Mouse (Mus musculus) embryonic stem cell, embryonic (primary cell): ENCODE results near the gene Srr.

Experiments
- CTCF ChIA-PET, 4 experiments: fragments of 300-600 bp in 2 of 4; fragments of 350-600 bp in 2 of 4; sonication (Branson Sonifier 250); formaldehyde crosslinking; loops; one replicate each; lab custom pipeline; 2022; ENCODE audit warnings: inconsistent platforms in 2 of 4; lab: Charles Lee
- POLR2A ChIA-PET, 4 experiments: fragments of 300-600 bp in 2 of 4; fragments of 350-600 bp in 2 of 4; sonication (Branson Sonifier 250); formaldehyde crosslinking; loops; one replicate each; lab custom pipeline; 2022; ENCODE audit warnings: antibody characterized with exemption in 4 of 4, inconsistent platforms in 1 of 4; lab: Charles Lee

Srr gene

GRCm38 (mm10) chr11:74925577-74926387 lies at the start of gene Srr, which contains the start of gene Smg6:
Gene Srr, minus strand, starts transcription at chr11:74925948.
Gene Smg6, plus strand, starts transcription at chr11:74925823.
- POLR2A ChIA-PET, result interaction anchor here in 3 of 4 experiments (0.6 to 23.0 kb wide), 56 partner anchors 10 to 1541 kb away, joined by 3 to 481 read pairs (median 4); partner anchors contain the start of genes Mettl16 (in 2 of the 3), Mnt (in 2 of the 3), Sgsm2 (in 2 of the 3) and Tsr1 (in 2 of the 3)
- CTCF ChIA-PET, result interaction anchor here in 3 of 4 experiments (0.6 to 1.9 kb wide), 5 partner anchors 12 to 1774 kb away, joined by 3 to 10 read pairs (median 3); no protein-coding TSS in a partner anchor

DNA sequence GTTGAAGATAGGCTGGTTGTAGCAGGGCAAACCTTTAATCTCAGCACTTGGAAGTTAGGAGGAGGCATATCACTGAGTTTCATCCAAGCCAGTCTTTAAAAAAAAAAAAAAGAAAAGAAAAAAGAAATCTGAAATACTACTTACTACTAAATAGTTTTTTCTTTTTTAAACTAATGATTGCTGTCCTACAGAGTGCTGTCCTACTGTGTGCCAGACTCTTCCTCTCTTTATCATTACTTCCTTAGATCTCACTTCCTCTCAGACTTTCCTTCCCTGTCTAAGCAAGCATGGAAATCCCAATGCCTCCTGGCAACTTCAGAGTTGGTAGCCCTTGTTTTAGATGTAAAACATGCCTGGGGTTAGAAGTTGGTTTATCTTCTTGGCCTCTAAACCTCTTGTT lies 48.9 kb upstream of the Srr start:
- CTCF ChIA-PET, result interaction anchor here in 2 of 4 experiments (0.5 to 0.6 kb wide), 2 partner anchors 9 to 197 kb away, joined by 3 to 4 read pairs; no protein-coding TSS in a partner anchor
- POLR2A ChIA-PET, result no interaction called here

- ChIA-PET POLR2A (no interaction called here), CTCF (interaction anchor here in 1 of 4 experiments (0.6 kb wide), 1 partner anchor 198 kb away, joined by 4 read pairs; no protein-coding TSS in a partner anchor)
These were observed 47.8 kb upstream of the Srr start for GRCm38 (mm10) chr11:74973290-74974157.

- CTCF ChIA-PET, result interaction anchor here in 1 of 4 experiments (0.6 kb wide), 1 partner anchor 39 kb away, joined by 3 read pairs; no protein-coding TSS in a partner anchor
These were observed 39.8 kb upstream of the Srr start for GRCm38 (mm10) chr11:74965516-74965915.

GRCm38 (mm10) chr11:74962846-74963407 lies 37.2 kb upstream of the Srr start:
- CTCF ChIA-PET, result no interaction called here

More at GRCm38 (mm10) chr11:74965516-74965915, 39.8 kb upstream of the Srr start:
- POLR2A ChIA-PET, result interaction anchor here in 1 of 4 experiments (1.2 to 1.4 kb wide), 2 partner anchors 10 to 18 kb away, joined by 3 to 5 read pairs; no protein-coding TSS in a partner anchor

DNA sequence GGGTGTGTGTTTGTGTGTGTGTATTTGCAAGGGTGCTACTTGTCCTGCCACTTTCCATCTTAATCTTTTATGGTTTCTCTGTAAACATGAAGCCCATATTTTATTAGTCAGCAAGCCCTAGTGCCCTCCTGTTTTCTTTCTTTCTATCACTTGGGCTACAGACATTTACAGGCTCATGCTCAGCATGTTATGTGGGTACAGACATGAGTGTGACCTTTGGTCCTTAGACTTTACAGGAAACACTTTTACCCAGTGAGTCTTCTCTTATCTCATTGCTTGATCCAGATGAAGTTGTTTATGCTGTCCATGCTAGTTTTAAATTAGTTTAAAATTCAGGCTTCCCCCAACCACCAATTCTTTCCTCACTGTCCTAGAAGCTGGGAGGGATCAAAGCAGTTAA lies 36.2 kb upstream of the Srr start:
- ChIA-PET POLR2A (no interaction called here), CTCF (interaction anchor here in 1 of 4 experiments (0.5 kb wide), 1 partner anchor 14 kb away, joined by 6 read pairs; no protein-coding TSS in a partner anchor)

More at GRCm38 (mm10) chr11:74962846-74963407, 37.2 kb upstream of the Srr start:
- POLR2A ChIA-PET, result interaction anchor here in 2 of 4 experiments (0.6 to 1.3 kb wide), 2 partner anchors 207 to 449 kb away, joined by 3 to 4 read pairs; partner anchors contain the start of gene Hic1 (in 1 of the 2)

DNA sequence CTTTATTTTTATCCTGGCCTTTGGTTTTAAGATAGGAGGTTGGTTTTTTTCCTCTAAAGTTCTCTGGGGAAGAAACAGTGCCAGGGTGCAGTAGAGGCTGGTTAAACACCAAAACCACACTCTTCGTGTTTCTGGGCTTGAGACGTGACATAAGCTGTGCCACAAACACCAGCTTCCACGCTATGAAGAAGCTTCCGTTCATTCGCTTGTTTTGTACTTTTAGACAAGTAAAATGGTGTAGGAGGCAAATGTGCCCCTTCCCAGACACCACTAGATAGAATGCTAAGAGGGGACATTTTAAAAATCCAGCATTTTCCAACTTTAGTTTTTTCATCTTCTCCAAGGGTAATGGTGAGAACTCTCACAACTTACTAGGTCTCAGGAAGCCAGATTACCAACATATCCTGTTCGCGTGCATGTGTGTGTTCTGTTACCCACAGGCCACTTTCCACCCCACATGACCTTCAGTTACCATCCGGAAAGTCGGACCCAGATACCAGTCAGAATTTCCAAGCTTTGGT lies 34.3 kb upstream of the Srr start:
- CTCF ChIA-PET, result interaction anchor here in 1 of 4 experiments (0.6 kb wide), 1 partner anchor 304 kb away, joined by 3 read pairs; no protein-coding TSS in a partner anchor
- POLR2A ChIA-PET, result no interaction called here

- POLR2A ChIA-PET, result no interaction called here
- CTCF ChIA-PET, result no interaction called here
These were observed 33.8 kb upstream of the Srr start for GRCm38 (mm10) chr11:74959501-74959900.

DNA sequence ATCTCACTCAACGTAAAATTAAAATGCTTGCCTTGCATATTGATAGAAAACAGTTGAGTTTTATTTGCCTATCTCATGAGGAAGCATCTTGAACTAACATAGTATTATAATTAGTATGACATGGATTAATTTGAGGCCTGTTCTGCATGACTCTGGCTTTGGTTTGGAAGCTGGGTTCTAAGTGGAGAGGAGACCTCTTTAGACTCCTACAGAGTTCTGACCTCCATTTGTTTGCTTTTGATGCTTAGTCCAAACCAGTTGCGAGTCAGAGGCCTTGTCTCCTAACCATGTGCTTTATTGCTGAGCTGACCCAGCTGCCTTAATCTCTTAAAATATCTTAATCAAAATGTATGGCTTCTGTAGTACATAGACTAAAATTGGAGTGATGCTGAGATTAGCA lies 31.9 kb upstream of the Srr start:
- ChIA-PET POLR2A (interaction anchor here in 2 of 4 experiments (0.6 to 1.2 kb wide), 3 partner anchors 60 to 191 kb away, joined by 3 to 4 read pairs (median 3); no protein-coding TSS in a partner anchor), CTCF (interaction anchor here in 1 of 4 experiments (0.9 kb wide), 1 partner anchor 24 kb away, joined by 3 read pairs; no protein-coding TSS in a partner anchor)

- POLR2A ChIA-PET, result interaction anchor here in 3 of 4 experiments (0.8 to 1.4 kb wide), 3 partner anchors 10 to 638 kb away, joined by 4 to 7 read pairs (median 5); no protein-coding TSS in a partner anchor
- CTCF ChIA-PET, result interaction anchor here in 1 of 4 experiments (0.5 to 0.6 kb wide), 2 partner anchors 114 to 364 kb away, joined by 3 to 7 read pairs; no protein-coding TSS in a partner anchor
These were observed 30.3 kb upstream of the Srr start for GRCm38 (mm10) chr11:74956006-74956405.

GRCm38 (mm10) chr11:74954901-74955300 lies 29.2 kb upstream of the Srr start:
- ChIA-PET POLR2A (interaction anchor here in 2 of 4 experiments (0.5 to 2.0 kb wide), 6 partner anchors 9 to 108 kb away, joined by 3 to 7 read pairs (median 4); partner anchors contain the start of gene Sgsm2 (in 1 of the 2)), CTCF (no interaction called here)

- POLR2A ChIA-PET, result interaction anchor here in 1 of 4 experiments (1.3 kb wide), 1 partner anchor 225 kb away, joined by 3 read pairs; no protein-coding TSS in a partner anchor
- CTCF ChIA-PET, result interaction anchor here in 2 of 4 experiments (0.6 to 2.4 kb wide), 2 partner anchors 33 to 224 kb away, joined by 3 to 7 read pairs; partner anchors contain the start of gene Hic1 (in 1 of the 2)
These were observed 20.6 kb upstream of the Srr start for GRCm38 (mm10) chr11:74946348-74946747.

GRCm38 (mm10) chr11:74930391-74930790 lies 4.6 kb upstream of the Srr start:
- CTCF ChIA-PET, result interaction anchor here in 3 of 4 experiments (0.7 to 3.9 kb wide), 3 partner anchors 66 to 239 kb away, joined by 3 to 15 read pairs (median 4); partner anchors contain the start of gene Hic1 (in 2 of the 3)
- POLR2A ChIA-PET, result interaction anchor here in 3 of 4 experiments (0.6 to 1.7 kb wide), 6 partner anchors 10 to 335 kb away, joined by 3 to 8 read pairs (median 3); no protein-coding TSS in a partner anchor

DNA sequence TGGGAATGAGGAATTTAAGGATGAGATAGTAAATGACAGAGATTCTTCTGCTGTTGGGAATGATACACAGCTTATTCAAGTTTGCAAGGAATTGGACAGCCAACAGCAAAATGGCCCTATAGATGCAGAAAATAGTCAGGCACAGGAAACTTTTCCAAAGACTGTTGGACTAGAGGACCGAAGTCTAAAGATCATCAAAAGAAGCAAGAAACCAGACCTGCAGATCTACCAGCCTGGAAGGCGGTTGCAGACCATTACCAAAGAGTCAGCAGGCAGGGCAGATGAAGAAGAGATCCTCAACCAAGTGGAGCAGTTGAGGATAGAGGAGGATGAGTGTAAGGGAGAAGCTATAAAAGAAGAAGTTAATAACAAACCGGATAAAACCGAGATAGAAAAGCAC lies 3.4 kb upstream of the Srr start:
- ChIA-PET POLR2A (interaction anchor here in 2 of 4 experiments (0.9 to 1.7 kb wide), 4 partner anchors 8 to 99 kb away, joined by 3 to 8 read pairs (median 4); no protein-coding TSS in a partner anchor), CTCF (interaction anchor here in 2 of 4 experiments (0.6 to 3.9 kb wide), 2 partner anchors 241 to 1675 kb away, joined by 5 to 15 read pairs; partner anchors contain the start of gene Hic1 (in 1 of the 2))

DNA sequence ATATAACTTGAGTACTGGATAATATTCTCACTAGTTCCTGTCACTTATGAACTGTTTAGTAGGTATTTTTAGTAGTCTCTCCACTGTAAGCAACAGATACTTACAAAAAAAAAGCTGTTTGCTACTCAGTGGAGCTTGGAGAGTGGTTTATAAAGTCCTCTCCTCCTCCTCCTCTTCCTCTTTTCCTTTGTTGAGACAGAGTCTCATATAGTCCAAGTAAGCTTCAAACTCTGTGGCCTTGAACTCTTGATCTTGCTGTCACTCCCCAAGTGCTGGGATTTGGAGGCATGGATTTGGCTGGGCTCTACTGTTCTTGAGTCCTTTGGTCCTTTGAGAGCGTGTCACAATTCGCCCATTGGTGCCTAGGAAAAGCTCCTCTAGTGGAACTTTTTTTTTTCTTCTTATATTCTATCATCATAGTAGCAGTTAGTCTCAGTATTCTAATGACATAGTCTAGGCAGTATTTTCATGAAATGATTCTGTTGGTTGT lies 1.5 kb upstream of the Srr start:
- ChIA-PET POLR2A (interaction anchor here in 2 of 4 experiments (0.8 to 23.0 kb wide), 10 partner anchors 11 to 534 kb away, joined by 3 to 481 read pairs (median 4); partner anchors contain the start of genes Mnt (in 2 of the 2), Sgsm2 (in 2 of the 2), Tlcd2 (in 1 of the 2) and Tsr1 (in 1 of the 2)), CTCF (no interaction called here)

GRCm38 (mm10) chr11:74926388-74927005 lies 749 bp upstream of the Srr start:
- ChIA-PET CTCF (interaction anchor here in 1 of 4 experiments (0.6 kb wide), 1 partner anchor 39 kb away, joined by 3 read pairs; no protein-coding TSS in a partner anchor), POLR2A (interaction anchor here in 3 of 4 experiments (0.6 to 23.0 kb wide), 27 partner anchors 12 to 1542 kb away, joined by 3 to 481 read pairs (median 4); partner anchors contain the start of genes Mnt (in 2 of the 3), Sgsm2 (in 2 of the 3), Mettl16 (in 1 of the 3) and Prpf8 (in 1 of the 3))
